Mouse (Mus musculus) layer of hippocampus, adult 9-11 months (tissue): ENCODE measurements around the gene Cdipt.

Experiments used
- DNase-seq: peaks from one replicate; pipeline ENCODE4 v3.0.0; 2022

Gene Cdipt

GRCm38 (mm10) chr7:127014320-127014719 lies 38.6 kb downstream of the Cdipt start, which contains the start of gene Mvp:
Mvp (minus strand) TSS chr7:127014621.
- DNase-seq, result no peak

GRCm38 (mm10) chr7:127014993-127015392 lies 39.3 kb downstream of the Cdipt start:
- no peak for DNase-seq

GRCm38 (mm10) chr7:127016081-127016480 lies 40.4 kb downstream of the Cdipt start:
- DNase-seq, result no peak

- no peak for DNase-seq
Measured at GRCm38 (mm10) chr7:127016481-127016485, 40.6 kb downstream of the Cdipt start, which contains the start of gene Pagr1b. Pagr1b (minus strand) TSS chr7:127016484.

- DNase-seq, result no peak
Measured at GRCm38 (mm10) chr7:127016486-127016938, 40.8 kb downstream of the Cdipt start.

GRCm38 (mm10) chr7:127016971-127017949 lies 41.5 kb downstream of the Cdipt start, which contains the start of gene Pagr1a:
Pagr1a (minus strand) TSS chr7:127017352.
- DNase-seq, result peak; percentile 98

GRCm38 (mm10) chr7:127017950-127018345 lies 42.2 kb downstream of the Cdipt start:
- no peak for DNase-seq

GRCm38 (mm10) chr7:127018416-127019305 lies 42.9 kb downstream of the Cdipt start:
- DNase-seq, result no peak

GRCm38 (mm10) chr7:127019306-127019960 lies 43.7 kb downstream of the Cdipt start:
- no peak for DNase-seq

GRCm38 (mm10) chr7:127020031-127020430 lies 44.3 kb downstream of the Cdipt start:
- DNase-seq, result no peak

GRCm38 (mm10) chr7:127020491-127020890 lies 44.8 kb downstream of the Cdipt start:
- DNase-seq, result no peak

GRCm38 (mm10) chr7:127020901-127021562 lies 45.3 kb downstream of the Cdipt start, which contains the start of the genes Gm42742 and Prrt2:
Gm42742 (minus strand) TSS chr7:127021097.
Prrt2 (minus strand) TSS chr7:127021211.
- peak; percentile 78 for DNase-seq

- DNase-seq, result no peak
Measured at GRCm38 (mm10) chr7:127021563-127022527, 46.1 kb downstream of the Cdipt start.

GRCm38 (mm10) chr7:127022528-127023271 lies 47.0 kb downstream of the Cdipt start:
- no peak for DNase-seq

GRCm38 (mm10) chr7:127023272-127023691 lies 47.6 kb downstream of the Cdipt start:
- no peak for DNase-seq

- DNase-seq, result no peak
Measured at GRCm38 (mm10) chr7:127023896-127024690, 48.4 kb downstream of the Cdipt start.

- peak; percentile 86 for DNase-seq
Measured at GRCm38 (mm10) chr7:127024755-127025555, 49.2 kb downstream of the Cdipt start.

- no peak for DNase-seq
Measured at GRCm38 (mm10) chr7:127025556-127026160, 49.9 kb downstream of the Cdipt start.
